Mouse (Mus musculus) frontal cortex, postnatal 36 days (tissue): ENCODE data around the gene Cnp.

Experiments
- DNase-seq, 2 experiments: peaks; one replicate each; pipeline ENCODE4 v3.0.0; 2022; ENCODE audit warnings: low spot score in 2 of 2

The Cnp gene

DNA sequence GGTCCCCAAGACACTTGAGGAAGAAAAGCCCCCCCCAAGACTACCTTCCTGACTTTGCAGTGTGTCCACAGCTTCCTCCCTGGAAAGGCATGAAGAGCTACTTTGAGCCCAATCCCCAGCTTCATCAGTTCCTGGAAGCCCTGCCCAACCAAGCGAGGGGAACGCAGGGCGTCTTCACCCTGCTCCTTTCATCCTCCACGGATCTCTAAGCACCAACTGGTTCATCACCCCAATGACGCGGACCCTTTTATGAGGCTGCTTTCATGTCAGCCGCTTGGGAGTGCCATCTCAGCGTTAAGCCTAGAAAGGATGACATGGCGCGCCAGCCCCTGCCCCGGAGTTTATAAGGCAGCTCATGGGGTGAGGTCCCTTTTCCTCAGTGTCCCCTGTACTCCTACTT is 45.3 kb downstream of the Cnp start, which contains the start of gene Dnajc7:
TSS of gene Dnajc7 (minus strand) at position 187 of the 400 bp plus-strand sequence.
- no peak for DNase-seq

DNA sequence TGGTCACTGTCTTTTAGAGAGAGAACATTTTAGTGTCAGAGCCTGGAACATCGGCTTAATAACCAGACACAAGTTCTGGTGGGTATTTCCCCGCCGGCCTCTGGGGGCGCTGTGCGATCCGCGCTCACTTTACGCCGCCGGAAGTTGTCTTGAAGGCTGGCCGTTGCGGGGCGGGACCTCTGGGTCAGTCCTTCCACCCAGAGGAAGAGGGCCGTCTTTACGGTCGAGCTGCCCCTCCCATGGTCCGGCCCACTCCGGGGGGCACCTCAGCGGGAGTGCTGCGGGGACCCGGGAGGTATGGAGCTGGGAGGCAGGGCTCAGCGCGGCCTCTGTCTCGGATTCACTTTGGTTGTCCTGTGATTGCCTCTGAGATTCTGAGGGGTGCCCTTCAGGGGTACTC is 48.0 kb downstream of the Cnp start:
- DNase-seq = peak; percentile 97

DNA sequence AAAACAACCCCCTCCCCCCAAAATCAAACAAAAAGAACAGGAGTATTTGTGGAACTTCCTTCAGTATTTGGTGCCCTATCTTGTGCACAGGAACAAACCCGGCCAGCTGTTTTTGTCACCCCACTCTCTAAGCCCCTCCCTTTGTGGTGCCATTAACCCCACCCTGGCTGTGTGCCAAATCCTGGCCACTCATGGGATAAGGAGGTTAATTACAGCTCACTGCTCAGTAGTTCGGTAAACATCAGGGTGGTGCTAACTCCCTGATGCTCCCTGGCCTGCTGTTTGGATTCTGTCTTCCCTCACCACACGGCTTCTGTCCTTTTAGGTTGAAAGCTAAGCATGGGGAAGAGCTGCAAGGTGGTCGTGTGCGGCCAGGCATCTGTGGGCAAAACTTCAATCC is 49.2 kb downstream of the Cnp start:
- no peak for DNase-seq

DNA sequence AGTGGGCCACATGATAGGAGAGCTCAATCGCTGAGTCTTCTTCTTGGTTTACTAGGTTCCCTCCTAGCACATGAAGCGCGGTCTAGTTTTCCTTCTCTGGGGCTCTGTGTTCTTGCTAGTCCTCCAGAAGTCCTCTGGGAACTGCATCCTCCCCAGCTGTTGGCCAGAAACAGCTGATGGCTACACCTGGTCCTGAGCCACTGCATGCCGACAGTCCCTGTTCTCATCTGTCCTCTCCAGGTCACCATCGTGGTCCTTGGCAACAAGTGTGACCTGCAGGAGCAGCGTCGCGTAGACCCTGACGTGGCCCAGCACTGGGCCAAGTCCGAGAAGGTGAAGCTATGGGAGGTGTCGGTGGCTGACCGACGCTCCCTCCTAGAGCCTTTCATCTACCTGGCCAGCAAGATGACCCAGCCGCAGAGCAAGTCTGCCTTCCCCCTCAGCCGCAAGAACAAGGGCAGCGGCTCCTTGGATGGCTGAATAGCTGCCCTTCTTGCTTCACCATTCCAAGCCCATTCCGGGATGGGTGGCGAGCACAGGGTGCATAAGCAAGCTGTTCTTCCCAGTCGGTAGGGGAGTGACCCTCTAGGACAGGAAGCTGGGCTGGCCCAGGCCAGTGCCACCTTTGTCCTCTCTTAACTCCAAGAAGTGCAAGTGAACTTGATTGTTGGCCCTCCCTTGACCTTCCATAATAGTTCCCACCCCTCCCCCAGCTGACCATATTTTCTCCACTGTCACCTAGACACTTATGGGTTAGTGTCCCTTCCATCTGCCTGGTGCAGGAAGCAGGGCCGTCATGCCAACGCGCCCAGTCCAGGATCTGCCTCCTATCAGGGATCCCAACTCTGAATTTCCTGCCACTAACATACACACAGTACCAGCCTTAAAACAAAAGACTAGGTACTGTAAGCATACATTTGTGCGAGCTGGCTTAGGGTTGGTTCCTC is 51.3 kb downstream of the Cnp start:
- no peak for DNase-seq

DNA sequence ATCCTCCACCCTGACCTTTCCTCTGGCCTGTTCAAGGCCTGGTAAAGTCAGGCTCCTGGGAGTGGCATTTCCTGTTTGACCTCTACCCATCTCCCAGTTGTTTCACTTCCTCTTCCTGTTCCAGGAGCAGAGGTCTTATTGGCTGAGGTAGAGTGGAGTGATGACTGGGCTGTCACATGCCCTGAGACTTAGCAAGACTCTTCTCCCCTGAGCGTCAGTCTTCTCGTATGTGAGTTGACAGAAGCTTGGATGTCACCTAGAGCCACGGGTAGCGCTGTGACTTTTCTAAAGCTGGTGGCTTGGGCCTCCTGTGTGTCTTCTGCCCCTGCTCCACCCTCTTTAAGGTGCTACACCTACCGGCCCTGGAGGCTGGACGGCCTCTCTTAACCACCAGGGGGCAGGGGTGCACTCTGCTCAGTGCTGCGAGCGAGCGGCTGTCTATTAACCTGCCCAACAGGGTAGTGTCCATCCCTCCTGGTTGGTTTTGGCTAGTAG is 52.0 kb downstream of the Cnp start:
- DNase-seq = peak; percentile 59 to 65

DNA sequence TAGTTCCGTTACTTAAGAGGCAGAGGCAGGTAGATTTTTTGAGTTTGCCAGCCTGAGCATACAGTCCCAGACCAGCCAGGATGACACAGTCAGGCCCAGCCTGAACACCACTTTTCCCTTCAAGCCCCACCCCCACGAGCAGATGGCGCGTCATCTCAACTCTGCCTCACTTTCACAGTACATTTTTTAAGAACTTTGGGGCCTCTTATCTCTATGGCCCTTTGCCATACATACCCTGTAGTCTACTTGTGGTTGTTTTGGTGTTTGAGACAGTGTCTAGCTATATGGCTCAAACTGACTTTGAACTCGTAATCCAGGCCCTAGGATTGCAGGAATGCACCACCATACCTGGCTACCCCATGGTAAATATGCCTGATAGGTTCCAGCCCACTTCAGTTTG is 53.4 kb downstream of the Cnp start:
- no peak for DNase-seq

DNA sequence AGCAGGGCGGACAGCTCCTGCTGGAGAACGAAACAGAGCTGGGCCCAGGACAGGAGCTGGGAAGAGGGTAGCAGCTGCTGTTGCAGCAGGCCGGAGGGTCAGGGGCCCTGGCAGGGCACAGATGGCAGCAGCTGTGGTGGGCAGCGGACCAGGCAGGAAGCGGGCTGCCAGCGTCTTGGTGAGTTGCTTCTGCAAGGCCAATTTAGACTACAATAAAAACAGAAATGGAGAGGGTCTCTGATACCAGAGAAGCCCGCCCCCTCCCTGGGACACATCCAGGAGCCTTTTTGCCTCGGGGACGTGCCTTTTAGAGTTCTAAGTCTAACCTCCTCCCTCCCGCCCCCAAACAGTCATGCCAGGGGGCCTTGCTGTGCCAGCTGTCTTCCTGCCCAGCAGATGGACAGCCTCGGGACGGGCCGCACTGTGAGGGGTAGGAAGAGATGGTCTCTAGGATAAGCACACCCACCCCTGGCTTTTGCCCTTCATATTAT is 54.2 kb downstream of the Cnp start:
- no peak for DNase-seq

DNA sequence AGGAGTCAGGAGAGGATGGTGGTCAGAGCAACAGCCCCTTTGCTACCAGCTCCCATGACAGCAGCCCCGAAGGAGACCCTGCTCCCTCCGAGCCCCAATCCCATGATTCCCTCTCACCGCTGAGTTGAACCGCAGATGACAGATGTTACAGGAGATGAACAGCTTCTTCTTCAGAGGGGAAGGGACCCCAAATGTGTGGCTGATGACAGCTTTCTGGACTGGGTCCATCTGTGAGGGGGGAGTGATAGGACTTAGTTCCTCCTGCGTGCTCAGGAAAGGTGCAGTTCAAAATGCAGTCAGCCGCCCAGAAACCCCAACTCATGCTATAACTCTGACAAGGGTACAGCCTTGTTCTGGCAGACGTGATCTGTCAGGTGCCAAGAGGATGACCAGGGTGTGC is 59.8 kb downstream of the Cnp start:
- no peak for DNase-seq

DNA sequence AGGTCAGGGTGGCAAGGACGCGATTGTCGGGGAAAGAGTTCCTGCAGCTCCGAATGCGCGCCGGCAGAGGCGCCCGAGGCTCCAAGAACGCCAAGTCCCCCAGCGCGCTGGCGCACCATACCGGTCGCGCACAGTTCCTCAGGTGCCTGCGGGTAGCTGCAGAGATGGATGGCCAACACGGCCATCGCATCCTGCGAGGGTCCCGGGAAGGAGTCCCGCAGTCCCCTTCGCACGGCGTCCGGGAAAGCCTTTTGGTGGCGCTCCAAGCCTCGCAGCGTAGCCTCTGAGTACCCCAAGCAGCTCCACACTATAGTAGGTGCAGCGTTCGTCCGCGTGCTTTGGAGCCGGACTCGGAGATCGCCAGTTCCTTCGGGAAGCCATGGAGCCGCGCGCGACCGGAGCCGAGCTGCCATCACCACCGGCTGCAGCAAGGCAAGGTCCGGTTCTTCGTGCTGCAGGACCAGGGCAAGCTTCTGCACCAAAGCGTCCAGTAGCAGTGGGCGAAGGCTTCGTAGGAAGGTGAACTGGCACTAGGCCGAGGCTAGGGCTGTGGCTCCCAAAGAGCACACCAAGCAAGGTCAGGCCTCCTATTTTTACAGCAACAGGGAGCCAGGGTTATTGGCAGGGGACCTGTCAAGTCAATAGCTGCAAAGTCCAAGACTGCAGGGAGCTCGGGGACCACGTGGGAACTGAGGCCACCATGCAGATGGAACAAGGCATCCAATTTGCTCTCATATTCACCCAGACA is 65.6 kb downstream of the Cnp start:
- peak; percentile 64 for DNase-seq
